Mouse (Mus musculus) kidney, postnatal 14 days (tissue): ENCODE measurements around the gene Nkd1.

Source experiments
- DNase-seq: peaks from one replicate; pipeline ENCODE4 v3.0.0; 2022; ENCODE audit warnings: mixed read lengths

The Nkd1 gene

DNA sequence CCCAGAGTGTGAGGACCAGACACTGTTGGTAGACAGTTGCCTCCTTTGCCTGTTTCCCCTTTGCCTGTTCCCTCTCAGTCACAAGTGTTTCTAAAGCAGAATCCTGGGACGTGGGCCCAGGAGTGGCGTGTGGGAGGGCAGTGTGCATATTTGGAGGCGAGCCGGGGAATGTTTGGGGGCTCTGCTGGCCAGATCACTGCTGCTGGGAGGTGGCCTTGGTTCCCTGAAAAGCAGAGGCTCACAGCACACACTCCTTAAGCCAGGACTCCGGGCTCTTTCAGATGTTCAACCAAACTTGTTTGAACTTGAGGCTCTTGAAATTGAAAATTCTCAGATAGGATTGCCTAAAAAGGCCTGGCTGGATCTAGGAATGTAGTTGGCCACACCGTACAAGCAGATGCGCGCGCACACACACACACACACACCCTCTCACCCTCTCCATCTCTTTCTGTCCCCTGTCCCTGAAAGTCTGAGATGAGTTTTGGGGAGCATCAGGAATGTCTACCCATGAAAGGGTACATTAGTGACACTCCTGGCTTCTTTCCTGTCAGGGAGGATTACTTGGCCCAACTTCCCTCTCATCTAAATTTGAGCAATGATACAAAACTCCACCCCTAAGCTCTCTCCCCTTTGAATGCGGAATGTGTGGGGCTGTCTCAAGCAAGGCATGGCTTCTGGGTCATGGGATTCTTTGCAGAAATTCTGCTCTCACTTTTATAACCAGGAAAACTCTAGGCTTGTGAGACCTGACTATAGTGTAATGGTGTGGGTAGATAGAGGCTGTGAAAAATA lies 55.4 kb downstream of the Nkd1 start:
- DNase-seq: peak; percentile 41

DNA sequence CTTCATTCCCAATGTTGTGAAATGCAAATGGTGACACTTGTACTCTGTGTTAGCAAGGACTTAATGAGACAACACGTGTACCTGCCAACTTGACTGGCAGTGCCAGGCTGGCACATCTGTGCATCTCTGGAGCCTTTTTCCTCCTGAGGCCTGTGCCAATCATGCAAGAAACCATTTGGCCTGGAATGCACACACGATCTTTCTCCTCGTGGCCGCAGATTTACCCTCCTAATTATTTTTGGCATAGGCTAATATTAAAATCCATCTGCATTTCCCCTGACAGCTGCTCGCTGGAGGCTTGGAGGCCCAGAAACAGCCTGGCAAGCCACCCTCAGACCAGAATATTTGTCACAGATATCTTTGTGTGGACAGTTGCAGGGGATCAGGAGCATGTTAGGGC lies 56.5 kb downstream of the Nkd1 start:
- DNase-seq: no peak

DNA sequence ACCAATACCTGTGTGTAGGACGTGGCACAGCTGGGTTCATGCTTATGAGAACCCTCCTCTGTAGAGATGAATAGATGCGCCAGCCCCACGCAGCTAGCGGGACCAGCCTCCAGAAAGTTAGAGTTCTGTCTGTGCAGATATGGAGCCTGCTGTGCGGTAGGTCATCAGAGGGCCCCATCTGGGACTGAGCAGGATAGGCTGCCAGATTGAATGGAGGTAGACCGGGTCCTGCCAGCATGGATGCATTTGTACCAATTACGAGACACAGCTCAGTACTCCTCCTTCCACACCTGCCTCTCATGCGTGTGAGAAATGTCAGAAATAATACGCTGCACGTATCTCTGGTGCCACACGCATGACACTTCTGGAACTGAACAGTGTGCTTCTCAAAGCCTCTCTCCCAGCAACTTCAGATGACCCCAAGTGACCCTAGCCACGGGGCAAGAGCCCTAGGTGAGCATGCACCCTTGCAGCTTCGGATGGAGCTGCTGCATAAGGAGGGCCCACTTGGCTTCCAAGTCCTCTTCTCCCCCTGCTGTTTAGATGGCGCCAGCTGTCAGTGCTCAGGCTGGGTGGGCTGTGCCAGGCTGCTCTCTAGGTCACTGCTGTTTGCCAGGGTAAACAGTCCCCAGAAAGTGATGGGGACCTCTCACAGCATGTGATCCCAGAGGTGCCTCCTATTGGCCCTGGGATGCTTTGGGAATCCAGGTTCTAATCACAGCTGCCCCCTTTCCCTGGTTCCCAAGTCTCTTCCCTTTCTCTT lies 57.4 kb downstream of the Nkd1 start:
- no peak for DNase-seq

DNA sequence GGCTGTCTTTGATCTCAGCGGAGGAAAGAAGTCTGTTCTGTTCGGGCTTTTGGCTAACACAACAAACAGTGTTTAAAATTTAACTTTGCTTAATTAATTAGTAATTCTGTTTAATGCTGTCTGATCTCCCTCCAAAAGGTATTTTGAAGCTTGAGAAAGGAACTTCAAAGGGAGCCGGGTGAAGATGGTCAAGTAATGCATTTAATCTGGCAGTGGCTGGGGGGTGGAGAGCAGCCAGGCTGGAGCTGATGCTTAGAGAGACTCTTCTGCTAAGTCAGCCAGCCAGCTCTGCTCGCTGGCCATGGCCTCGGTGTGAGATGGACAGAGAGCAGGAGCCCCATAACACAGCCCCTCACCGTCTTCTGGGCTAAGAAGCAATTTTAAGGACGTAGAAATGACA lies 58.1 kb downstream of the Nkd1 start:
- DNase-seq: peak; percentile 64

DNA sequence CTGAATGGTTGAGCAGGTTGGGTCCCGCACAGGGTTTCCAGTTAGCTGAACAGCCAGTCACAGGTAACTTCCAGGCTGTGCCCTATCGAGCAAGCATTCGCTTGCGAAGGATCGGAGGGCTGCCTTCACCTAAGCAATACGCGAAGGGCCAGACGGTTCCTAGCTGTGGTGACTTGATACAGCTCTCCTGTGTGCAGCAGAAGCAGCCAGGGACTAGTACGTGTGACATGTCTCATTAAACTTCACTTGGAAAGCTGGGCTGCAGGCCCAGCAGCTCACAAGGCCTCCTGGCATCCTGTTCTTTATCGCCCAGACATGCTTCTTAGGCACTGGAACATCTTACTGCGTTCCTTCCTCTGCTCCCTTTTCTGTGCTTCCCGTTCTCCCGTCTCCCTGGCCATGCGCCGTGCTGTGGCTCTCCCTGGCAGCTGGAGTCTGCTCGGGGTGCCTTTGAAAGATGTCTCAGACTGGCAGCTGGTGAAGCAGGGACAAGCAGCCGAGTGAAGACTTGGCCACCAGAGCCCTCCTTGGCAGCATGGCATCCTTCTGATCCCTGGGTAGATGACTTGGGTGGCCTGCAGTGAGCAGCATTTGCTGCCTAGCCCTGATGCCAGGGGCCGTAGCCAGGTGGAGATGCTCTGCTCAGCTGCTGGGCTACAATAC lies 58.6 kb downstream of the Nkd1 start:
- DNase-seq: no peak

DNA sequence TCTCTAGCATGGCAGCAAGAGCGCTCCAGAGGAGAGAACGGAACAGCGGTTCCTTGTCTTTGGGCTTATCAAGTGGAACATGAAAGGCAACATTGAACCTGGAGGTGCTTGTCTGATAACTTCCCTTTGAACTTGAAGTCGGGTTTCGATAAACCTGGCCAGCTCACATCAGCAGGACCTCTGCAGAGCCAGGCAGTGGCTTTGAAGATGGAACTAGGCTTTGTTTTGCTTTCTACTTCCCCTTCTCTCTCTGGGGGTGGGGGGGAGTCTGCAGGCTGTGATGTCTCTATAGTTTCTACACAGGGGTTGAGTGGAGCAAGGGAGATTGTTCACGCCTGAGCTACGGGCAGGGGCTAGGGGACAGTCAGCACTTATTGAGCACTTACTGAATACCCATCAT lies 59.6 kb downstream of the Nkd1 start:
- no peak for DNase-seq

DNA sequence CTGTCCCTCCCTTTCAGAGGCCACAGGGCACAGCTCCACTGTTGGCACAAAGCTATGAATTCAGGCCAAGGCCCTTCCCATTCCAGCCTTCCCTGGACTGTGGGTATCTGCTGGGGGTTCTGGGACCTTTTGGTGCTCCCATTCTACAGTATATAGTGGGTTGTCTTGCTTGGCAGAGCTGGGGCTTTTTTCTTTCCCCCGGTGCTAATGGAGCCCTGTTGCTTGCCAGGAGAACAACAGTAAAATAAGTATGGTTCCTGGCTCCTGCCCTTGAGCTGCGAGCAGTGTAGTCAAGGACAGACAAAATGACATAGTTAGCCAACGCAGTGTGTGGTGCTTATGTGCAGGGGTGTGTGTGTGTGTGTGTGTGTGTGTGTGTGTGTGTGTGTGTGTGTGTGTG lies 62.7 kb downstream of the Nkd1 start:
- DNase-seq: no peak

DNA sequence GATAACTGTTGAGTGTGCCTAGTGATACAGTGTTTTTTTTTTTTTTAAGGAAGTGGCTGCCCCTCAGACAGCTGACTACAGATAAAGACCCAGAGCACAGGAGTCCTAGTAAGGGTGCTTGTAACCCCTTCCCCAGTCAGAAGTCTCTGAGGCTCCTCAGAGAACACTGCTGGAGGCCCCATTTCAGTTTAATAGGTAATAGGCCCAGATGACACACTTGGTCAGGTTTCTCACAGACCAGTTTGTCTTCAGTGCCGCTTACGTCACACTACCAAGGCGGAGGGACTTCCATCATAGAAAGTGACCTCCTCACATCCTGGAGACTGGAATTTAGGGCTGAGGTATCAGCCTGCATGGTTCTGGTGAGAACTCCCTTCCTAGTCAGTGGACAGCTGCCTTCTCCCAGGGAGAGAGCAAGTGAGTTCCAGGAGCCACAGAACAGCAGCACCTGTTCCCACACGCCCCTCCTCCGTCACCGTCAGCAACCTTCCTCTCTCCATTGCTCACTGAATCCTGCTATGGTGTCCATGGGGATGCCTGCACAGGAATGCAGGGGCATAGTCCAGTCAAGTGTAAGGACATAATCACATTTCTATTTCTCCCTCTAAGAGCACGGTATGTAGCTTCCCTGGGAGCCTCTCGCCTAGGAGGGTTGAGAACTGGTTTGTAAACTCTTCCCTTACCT lies 67.2 kb downstream of the Nkd1 start:
- no peak for DNase-seq

DNA sequence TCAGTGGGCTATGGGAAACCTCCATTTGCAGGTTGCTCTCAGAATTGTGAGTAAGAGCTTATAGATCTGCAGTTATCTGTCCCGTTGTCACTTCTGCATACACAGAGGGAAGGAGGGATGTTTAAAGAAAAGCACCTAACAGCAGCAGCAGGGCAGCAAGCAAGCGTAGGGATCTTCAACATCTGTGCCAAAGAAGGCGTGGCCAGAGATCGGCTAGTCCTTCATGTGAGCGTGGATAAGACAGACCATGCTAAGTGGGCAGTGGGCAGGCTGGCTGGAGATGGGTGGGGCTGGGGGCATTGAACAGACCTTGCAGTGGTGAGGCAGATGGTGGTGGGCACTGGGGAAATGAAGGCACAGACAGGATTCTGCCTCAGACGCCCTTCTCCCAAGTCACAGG lies 69.1 kb downstream of the Nkd1 start:
- no peak for DNase-seq

DNA sequence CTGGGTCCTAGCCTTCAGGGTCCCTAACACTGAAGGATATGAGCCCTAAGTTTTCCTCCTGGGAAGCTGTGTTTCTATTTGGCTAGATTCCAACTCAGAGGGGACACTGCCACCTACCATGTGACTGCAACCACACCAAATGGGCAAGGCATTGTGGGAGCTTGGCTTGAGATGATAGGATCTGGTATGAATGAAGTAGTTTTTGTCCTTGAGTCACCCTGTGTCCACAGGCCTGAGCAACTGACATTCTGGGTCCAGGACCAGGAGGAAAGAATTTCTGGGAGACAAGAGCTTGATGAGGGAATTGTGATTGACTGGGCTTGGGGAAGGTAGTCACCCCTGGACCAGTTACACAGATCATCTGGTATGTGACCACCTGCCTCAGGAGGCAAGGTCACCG lies 72.8 kb downstream of the Nkd1 start:
- no peak for DNase-seq

DNA sequence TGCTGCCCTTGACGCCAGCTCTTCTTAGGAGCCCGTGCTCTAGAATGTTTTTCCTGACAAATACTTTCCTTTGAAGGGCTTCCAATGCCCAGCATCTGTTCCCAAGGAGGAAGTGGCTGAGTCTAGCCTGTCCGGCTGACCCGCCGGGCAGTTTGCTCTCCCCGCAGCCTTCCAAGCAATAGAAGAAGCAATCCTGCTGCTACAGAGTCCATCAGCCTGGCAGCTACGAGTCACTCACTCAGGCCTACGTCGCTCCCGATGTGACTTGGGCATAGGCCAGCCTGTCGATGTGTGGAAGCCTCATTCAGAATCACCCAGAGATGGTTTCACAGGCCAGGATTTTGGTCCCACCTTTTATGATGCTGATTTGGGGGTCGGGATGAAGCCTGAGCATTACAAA lies 74.9 kb downstream of the Nkd1 start:
- DNase-seq: no peak

DNA sequence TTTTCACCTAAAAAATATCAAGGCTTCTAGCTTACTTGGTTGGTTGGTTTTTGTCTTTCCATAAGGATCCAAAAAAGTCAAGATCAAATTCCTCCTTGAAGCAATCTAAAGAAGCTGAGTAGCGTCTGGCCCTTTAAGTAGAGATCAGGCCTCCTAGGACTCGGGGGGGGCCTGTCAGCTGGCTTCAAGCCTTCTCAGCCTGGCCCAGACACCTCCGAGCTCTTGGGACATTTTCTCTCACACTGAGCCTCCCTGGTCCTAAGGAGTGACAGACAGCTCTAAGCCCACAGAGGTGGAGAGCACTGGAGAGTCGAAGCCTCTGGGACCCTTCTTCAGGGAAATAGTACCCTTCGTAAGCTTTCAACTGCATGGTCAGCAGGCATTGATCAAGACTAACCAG lies 77.4 kb downstream of the Nkd1 start:
- DNase-seq: no peak

DNA sequence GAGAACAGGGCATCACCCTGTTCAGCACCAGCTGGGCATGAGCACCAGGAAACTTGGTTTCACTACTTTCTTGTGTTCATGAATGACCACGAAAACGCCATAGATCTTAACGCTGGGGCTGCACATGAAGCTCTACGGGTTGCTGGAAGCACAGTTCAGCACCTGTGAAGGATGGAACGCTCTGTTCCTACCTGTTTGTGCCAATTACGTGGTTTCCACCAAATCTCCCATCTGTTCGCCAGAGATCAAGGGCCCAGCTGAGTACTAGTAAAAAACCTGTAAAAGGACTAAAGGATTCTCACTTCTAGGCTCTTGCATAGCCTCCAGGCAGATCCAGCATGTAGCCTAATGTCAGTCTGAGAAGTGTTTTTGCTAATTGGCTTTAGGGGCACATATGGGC lies 78.3 kb downstream of the Nkd1 start:
- no peak for DNase-seq

DNA sequence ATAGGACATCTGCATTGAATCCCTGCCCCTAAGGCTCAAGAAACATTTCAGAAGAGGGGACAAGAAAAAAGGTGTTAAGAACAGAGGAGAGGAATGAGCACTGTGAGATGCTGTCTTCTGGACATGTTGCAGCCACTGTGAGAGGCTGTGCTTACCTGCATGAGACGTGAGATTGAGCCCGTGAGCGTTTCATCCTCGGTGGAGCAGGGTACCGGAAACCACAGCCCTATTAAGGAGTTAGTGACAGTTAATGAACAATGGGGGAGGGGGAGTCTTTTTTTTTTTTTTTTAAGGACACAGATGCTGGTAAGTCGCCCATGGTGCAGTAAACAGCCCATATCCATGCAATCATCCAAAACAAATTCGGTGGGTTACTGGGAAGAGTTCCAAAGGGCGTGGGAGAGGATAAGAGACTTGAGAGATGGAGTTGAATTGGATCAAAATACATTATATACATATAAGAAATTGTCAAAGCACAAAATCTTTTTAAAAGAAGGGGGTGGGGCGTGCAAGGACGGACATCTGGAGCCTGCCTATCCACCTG lies 82.4 kb downstream of the Nkd1 start:
- no peak for DNase-seq

DNA sequence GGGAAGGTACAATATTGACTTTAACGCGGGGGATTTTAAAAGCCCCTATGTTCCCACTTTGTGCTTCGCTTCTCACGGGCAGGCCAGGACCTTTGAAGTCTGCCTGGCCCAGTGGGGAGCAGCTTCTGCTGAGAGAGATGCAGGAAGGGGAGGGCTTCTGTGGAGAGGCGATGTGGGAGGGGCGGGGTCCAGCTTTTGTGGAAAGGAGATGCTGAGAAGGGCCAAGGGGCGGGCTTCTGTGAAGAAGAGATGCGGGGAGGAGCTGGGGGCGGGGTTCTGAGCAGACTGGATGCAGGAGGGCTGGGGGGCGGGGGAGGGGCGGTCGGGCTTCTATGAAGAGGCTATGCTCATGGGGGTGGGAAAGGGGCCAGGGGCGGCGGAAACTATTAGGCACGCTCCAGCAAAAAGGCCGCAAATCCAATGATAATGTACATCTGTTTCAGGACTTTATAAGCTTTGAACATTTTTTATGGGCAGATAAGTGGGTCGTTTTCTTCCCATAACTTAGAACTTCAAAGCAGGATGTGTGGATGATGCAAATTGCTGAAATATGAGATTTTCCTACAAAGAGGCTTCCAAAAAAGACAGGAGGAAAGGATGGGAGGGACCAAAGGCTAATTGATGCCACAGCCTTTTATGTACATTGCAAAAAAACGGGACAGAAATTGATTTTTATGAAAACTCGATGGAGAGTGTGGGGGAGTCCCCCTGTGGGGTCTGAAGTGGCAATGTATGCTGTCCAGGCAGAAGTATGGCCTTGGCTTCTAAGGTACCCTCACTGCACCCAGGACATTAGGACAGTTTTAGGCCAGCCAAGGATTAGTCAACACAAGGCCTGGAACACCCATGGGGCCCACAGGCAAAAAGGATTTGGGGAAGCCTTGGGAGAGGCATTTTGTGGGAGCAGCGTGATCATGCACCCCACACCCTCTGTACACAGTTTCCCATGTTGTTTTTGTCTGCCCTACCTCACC lies 83.2 kb downstream of the Nkd1 start:
- DNase-seq: peak; percentile 85

DNA sequence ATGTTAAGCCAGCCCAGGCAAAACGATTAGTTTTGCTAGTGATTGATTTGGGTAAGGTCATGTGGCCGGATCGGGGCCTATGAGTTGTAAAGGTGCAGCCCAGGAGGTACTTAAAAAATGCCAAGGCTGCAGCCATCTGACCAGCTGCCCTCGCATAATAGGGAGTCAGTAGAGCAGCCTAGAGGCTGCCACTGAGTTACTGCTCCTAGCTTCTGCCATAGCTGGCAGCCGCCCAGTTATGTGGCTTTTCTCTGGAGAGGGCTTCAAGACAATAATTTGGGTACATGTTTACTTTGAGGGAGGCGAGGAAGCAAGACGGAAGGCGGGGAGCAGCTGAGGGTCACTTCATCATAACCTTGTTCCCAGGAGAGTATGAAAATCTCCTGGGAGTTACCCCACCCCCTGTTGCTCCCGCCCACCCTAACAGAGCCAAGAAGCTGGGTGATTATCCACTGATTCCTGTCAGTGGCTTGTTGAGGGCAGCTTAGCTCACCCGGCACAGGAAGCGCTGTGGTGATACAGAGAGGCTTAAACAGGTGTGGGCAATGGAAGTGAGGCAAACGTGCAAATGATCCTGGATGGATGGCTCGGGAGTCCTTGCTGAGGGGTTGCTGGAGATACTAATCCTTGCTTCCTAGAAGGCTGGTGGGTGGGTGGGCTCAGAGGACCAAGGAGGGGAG lies 84.3 kb downstream of the Nkd1 start:
- DNase-seq: peak; percentile 40

DNA sequence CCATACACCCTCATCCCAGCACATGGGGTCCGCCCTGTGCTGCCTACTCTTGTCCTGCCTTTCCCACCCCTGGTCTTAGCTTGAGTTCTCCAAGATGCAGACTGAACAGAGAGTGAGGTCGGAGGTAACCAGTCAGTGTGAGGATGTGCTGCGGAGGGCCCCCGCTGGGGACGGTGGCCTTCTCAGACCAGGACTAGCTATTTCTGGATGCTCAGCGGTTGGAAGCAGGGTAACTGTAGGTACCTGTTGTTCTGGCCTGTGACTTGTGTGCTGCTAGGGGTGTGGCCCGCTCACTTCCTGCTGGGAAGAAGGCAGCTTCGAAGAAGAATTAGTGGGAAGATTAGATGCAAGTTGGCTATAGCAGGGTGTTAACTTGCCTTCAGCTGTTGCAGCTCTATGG lies 87.9 kb downstream of the Nkd1 start:
- no peak for DNase-seq

DNA sequence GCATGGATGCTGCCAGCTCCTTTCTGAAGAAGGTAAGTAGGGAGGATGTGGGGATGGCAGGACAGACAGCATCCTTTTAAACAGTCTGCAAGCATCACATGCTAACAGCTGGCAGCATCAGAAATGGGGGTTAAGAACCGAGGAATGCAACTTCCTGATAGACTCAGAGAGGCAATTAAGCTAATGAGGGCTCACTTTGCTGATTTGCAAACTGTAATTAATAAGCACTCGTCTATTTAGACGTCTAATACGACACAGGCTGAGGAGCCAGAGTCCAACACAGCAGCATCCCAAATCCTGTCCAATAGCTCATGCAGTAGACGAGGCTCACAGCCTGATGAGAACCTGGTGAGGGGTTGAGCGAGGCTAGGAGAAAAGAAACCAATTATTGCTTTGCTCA lies 89.1 kb downstream of the Nkd1 start:
- no peak for DNase-seq

DNA sequence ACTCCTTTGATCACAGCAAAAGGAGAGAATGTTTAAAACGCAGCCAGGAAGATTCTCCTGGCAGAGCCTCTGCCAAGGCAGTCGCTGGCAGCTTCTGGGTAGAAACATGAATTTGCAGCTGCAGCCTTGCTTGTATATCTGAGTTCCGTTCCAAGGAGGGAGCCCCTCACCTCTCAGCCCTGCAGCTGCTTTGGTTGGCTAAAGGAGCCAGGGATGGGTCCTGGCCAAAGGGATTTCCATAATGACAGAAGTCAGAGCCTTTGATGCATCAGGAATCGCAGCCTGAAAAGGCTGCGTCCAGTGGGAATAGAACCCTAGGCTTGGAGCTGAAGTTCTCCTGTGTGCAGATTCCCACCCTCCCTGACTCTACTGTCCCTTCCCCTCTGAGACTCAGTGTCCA lies 93.8 kb downstream of the Nkd1 start:
- DNase-seq: no peak

DNA sequence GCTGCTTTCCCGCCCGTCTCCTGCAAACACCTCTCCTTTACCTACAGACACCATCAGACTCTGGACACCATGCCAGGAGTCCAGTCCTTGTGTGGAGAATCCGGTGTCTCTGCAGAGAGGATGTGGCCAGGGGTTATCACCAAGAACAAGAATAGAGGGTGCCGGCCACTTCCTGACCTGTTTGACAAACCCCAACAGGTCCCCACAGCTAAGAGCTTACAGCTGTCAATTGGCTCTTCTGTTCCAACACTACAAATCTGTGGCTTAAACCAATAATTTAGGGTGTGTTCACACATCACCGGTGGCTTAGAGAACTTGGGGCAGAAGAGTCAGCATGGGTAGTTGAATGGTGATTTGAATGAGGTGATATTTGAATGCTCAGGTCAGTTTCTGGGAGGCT lies 97.5 kb downstream of the Nkd1 start:
- DNase-seq: no peak

DNA sequence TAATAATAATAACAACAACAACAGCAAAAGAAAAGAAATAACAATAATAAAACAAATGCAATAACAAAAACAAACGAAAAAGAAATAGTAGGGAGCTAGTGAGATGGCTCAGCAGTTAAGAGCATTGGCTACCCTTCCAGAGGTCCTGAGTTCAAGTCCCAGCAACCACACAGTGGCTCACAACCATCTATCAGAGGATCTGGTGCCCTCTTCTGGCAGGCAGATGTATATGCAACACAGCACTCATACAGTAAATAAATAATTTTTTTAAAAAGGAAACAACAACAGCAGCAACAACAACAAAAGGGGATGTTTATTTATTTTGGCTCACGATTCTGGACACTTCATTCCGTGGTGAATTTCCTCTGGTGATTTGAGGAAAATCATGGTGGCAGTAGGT lies 98.4 kb downstream of the Nkd1 start:
- no peak for DNase-seq
